Mouse (Mus musculus) C2C12 (cell line): Measurements from ENCODE around the gene Prox2. TPM values are rescaled to one million over a fixed set of nuclear protein-coding genes. Genes with fewer than 3 reads are reported as not detected.

Source experiments
- H3K27me3 ChIP-seq: one replicate; pipeline ENCODE4 v1.6.1; 2011; ENCODE audit not compliant: control insufficient read depth, insufficient read depth, insufficient read length
- H3K36me3 ChIP-seq: one replicate; pipeline ENCODE4 v1.6.1; 2011; ENCODE audit not compliant: control insufficient read depth, insufficient read depth
- H3K4me3 ChIP-seq: one replicate; pipeline ENCODE4 v1.5.1; 2011; ENCODE audit warnings: mild to moderate bottlenecking, control low read depth; ENCODE audit not compliant: poor library complexity, insufficient read depth, severe bottlenecking
- H3K79me2 ChIP-seq: one replicate; pipeline ENCODE4 v1.6.1; 2011; ENCODE audit not compliant: control insufficient read depth, insufficient read depth
- H3K79me3 ChIP-seq: one replicate; pipeline ENCODE4 v1.6.1; 2011; ENCODE audit warnings: low read depth, control low read depth
- H3ac ChIP-seq: one replicate; pipeline ENCODE3; 2011; ENCODE audit warnings: low read depth; ENCODE audit not compliant: control insufficient read depth, insufficient read length
- CEBPB ChIP-seq: IDR thresholded peaks from one replicate; pipeline ENCODE4 v1.6.1; 2011; ENCODE audit warnings: low read depth, mild to moderate bottlenecking, control low read depth, moderate library complexity
- CTCF ChIP-seq: IDR thresholded peaks from one replicate; pipeline ENCODE4 v1.5.1; 2011; ENCODE audit not compliant: control insufficient read depth, insufficient read depth, insufficient read length
- FOSL1 ChIP-seq: IDR thresholded peaks from one replicate; pipeline ENCODE4 v1.8.0; 2011; ENCODE audit warnings: mild to moderate bottlenecking, low read length; ENCODE audit not compliant: poor library complexity, insufficient read depth, severe bottlenecking
- MAX ChIP-seq: IDR thresholded peaks from one replicate; pipeline ENCODE4 v1.6.1; 2011; ENCODE audit warnings: mild to moderate bottlenecking, control low read depth
- MYOD1 ChIP-seq: IDR thresholded peaks from one replicate; pipeline ENCODE4 v1.6.1; 2011; ENCODE audit warnings: low read depth; ENCODE audit not compliant: control insufficient read depth, insufficient read length
- MYOG ChIP-seq: IDR thresholded peaks from one replicate; pipeline ENCODE4 v1.6.1; 2011; ENCODE audit not compliant: control insufficient read depth, insufficient read length; ENCODE audit errors: extremely low read depth
- USF1 ChIP-seq: IDR thresholded peaks from one replicate; pipeline ENCODE4 v1.6.1; 2011; ENCODE audit warnings: low read depth, mild to moderate bottlenecking, control low read depth, moderate library complexity
- polyA plus RNA-seq: library from polyadenylated mRNA; unstranded; fragments of >200 nt; fragmentation: generic; extraction: Trizol; gene quantifications from one replicate; pipeline ENCODE4 v1.2.1, GENCODE M21; 2012; ENCODE audit warnings: missing spikeins

Prox2 gene
- polyA plus RNA-seq, 1 experiment, result 2.0 TPM

DNA sequence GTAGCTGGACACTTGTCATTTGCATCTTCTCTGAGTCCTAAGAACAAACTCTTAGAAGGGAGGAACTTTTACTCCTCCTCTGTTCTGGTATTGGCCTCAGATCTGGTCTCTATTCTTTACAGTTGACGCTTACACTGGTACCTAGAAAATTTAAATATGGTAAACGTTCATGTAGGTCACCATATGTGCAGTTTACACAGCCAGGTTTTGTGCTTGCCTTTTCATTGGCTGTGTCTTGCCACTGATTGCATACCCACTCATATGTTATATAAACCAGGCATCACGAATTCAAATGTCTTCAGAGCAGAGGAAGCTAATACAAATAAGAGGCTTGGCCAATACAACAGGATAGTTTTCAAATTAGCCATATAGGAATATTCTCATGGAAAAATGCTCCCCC, 33.5 kb downstream of the Prox2 start:
- TF ChIP-seq MYOG, result no peak
- no peak for TF ChIP-seq CEBPB
- TF ChIP-seq FOSL1, result no peak
- no peak for TF ChIP-seq MYOD1
- TF ChIP-seq MAX, result no peak
- TF ChIP-seq CTCF, result no peak
- TF ChIP-seq USF1, result no peak
- Histone ChIP-seq H3K79me3 (no peaks in the 10 kb centered on the region), H3K4me3 (no peak overlapping the region), H3K36me3 (peaks cover 45% of the 10 kb centered on the region), H3K79me2 (no peaks in the 10 kb centered on the region), H3K27me3 (no peaks in the 10 kb centered on the region), H3ac (no peak overlapping the region)

DNA sequence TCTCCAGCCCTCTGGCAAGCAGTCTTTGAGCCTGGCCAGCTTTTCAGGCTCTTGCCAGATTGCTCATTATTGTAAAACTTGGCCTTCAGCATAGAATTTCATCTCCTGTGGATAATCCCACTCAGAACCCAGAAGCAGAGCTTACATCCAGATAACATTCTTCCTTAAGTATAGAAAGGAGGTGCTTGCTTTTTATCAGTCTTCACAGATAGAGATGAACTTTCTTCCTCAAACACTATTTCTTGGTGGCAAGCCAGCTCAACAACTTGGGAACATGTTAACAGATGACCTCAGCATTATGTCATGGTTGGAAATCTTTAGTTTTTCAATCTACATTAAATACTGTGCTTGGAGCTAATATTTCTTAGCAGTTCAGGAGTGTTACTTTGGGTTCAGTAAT, 39.5 kb downstream of the Prox2 start:
- TF ChIP-seq MYOG (no peak), CEBPB (no peak), MYOD1 (no peak), USF1 (no peak), MAX (no peak), CTCF (no peak), FOSL1 (no peak)
- H3K27me3 ChIP-seq, result no peaks in the 10 kb centered on the region
- H3K79me3 ChIP-seq, result no peaks in the 10 kb centered on the region
- H3K79me2 ChIP-seq, result no peaks in the 10 kb centered on the region
- H3ac ChIP-seq, result no peak overlapping the region
- no peak overlapping the region for H3K4me3 ChIP-seq
- peaks cover 81% of the 10 kb centered on the region for H3K36me3 ChIP-seq

DNA sequence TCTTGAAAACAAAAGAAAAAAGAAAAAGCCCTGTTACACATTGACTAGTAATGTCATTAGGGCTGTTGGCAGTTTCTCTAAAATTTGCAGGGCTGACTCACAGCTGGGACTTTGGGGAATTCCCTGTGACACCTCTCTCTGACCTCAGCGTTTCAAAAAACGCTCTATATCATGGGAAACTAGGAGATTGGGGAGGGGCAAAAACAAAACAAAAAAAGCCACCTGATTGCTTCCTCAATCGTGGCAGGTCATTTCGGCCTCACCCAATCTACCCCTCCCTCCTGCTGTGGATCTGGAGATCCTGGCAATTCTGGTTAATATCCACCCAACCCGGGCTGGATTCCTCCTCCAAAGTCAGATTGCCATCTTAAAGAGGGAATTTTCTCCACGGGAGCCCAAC, 59.3 kb downstream of the Prox2 start:
- Histone ChIP-seq H3K79me3 (no peaks in the 10 kb centered on the region), H3ac (no peak overlapping the region), H3K27me3 (no peaks in the 10 kb centered on the region), H3K36me3 (peaks cover 84% of the 10 kb centered on the region), H3K4me3 (no peak overlapping the region), H3K79me2 (no peaks in the 10 kb centered on the region)
- TF ChIP-seq MAX (no peak), CEBPB (no peak), CTCF (no peak), FOSL1 (no peak), MYOD1 (no peak), USF1 (no peak), MYOG (no peak)

Other genes with a start within 250 kb of the Prox2 start
- 49.5 TPM for gene Ltbp2, start 234.2 kb downstream of the Prox2 start, polyA plus RNA-seq
- gene Fcf1, start 139.9 kb downstream of the Prox2 start, polyA plus RNA-seq, result 115 TPM
- 9.9 TPM for gene Arel1, start 139.9 kb downstream of the Prox2 start, polyA plus RNA-seq
- 16.6 TPM for gene Ylpm1, start 114.4 kb downstream of the Prox2 start, polyA plus RNA-seq
- gene Dlst, start 74 bp upstream of the Prox2 start, polyA plus RNA-seq, result 167 TPM
- 0.39 TPM for gene Rps6kl1, start 40.5 kb upstream of the Prox2 start, polyA plus RNA-seq
- gene Pgf, start 67.0 kb upstream of the Prox2 start, polyA plus RNA-seq, result 49.6 TPM
- gene Eif2b2, start 108.7 kb upstream of the Prox2 start, polyA plus RNA-seq, result 294 TPM
- 0.82 TPM for gene Mlh3, start 159.8 kb upstream of the Prox2 start, polyA plus RNA-seq
- gene Acyp1, start 177.7 kb upstream of the Prox2 start, polyA plus RNA-seq, result 17.1 TPM
- gene Zc2hc1c, start 177.8 kb upstream of the Prox2 start, polyA plus RNA-seq, result 0.75 TPM
- gene Nek9, start 228.6 kb upstream of the Prox2 start, polyA plus RNA-seq, result 28.4 TPM